Mouse (Mus musculus) WW6 (cell line): ENCODE measurements around the gene Smim12.
A peak's percentile ranks its signal among the peaks of the same experiment; 100 is the strongest.

ENCODE experiments used
- DNase-seq: peaks from one replicate; pipeline ENCODE4 v3.0.0-alpha.2; 2013; ENCODE audit warnings: low read depth, low spot score

The Smim12 gene

GRCm38 (mm10) chr4:127243552-127243951, at the start of gene Smim12:
Smim12 (plus strand) TSS chr4:127243784.
- peak; percentile 89 for DNase-seq

- no peak for DNase-seq
Observed at GRCm38 (mm10) chr4:127194477-127195269, 48.9 kb upstream of the Smim12 start.

DNA sequence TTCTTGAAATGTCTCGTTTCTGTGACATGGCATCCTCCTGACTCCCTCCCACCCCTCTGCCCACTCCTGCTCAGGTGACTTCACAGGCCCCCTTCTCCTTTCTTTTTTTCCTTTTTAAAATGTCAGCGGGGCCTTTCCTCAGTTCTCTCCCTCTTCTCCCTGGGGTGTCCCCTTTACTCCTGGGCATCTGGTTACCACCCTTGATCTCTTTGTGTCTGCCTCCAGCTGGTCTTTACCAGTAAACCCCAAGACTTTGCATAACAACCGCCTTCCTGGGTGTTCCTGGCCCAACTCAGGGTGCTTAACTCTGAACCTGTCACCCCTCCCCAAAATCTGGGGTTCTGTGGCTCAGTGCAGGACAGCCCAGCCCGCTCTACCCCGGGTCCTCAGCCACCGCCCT, 45.0 kb upstream of the Smim12 start:
- DNase-seq, result no peak

DNA sequence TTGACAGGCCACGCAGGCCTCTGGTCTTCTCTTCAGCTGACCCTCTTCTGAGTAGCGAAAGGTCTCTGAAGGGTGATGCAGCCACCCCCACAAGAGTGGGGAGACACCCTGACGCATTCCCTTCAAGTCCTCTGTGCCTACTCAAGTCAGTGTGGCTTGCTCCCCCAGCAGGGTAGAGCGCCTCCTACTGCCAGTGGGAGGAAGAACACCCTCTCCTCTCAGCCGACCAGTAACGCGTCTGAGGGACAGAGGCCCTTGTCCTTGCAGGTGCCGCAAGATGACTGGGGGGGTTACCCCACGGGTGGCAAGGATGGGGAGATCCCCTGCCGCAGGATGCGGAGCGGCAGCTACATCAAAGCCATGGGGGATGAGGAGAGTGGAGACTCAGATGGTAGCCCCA, 44.2 kb upstream of the Smim12 start:
- DNase-seq, result no peak

- DNase-seq, result no peak
Observed at GRCm38 (mm10) chr4:127200164-127200722, 43.3 kb upstream of the Smim12 start.

DNA sequence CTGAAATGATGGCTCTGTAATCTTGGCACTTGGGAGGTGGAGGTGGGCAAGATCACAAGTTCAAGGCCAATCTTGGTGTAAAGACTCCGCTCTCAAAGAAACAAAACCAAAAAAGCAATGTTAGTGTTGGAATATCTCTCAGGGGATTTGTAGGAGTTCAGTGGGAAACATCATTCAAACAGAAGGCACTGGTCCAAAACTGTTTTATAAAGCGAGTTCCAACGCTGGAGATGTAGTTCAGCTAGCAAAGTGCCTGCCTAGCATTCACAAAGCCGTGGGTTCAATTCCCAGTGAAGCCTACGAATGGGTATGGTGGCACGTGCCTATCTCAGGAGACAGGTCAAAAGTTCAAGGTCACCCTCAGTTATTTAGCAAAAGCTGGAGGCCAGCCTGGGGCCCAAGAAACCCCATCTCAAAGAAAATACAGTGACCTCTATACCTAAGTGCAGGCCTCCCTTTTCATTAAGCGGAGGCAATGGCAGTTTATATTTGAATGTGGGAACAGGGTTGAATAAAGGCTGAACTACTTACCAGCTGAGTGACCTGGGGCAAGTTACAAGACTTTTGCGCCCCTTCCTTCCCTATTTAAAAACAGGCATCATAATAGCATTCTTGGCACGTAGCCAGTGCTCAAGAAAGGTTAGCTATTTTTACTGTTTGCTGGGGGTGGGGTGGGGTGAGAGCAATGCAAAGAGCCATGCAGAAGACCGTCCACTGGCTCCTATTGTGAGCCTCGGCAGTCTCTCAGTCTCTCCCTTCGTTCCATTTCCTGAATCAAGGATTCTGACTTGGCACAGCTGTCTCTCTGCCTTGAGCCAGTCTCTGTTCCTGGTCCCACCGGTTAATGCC, 42.6 kb upstream of the Smim12 start:
- no peak for DNase-seq

GRCm38 (mm10) chr4:127203081-127203480, 40.5 kb upstream of the Smim12 start:
- DNase-seq, result no peak

DNA sequence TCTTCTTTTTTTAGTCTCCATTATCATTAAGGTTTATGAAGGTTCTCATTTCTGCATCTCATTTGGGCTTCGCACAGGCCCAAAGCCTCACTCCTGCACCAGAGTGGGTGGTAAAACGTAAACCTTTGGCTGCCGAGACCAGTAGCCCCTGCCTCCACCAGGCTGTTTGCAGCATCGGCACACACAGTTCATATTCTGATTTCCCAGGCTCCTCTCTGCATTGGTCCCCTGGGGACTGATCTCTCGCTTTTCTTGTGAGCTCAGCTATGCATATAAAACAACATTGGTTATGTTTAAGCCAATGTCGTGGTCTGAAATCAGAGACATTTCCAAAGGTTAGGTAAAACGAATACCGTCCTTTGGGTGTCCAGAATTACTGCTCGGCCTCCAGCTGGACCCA, 32.3 kb upstream of the Smim12 start:
- DNase-seq, result no peak

- DNase-seq, result no peak
Observed at GRCm38 (mm10) chr4:127214510-127214909, 29.1 kb upstream of the Smim12 start.

- no peak for DNase-seq
Observed at GRCm38 (mm10) chr4:127215103-127215502, 28.5 kb upstream of the Smim12 start.

DNA sequence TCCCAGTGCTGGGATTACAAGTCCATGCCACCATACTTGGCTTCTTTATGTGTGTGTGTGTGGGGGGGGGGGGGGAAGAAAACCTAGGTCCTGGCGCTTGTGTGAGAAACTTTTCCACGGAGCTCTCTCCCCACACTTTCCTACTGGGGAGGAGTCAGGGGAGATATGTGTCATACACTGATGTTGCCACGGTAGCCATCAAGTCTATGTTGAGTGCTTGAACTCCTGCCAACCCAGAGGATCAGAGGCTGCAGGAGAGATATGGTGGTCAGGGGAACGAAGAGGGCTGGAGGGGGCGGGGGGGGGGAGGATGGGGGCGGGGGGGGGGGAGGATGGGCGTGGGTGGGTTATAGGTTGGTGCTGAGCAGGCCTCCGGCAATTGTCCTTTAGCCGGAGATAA, 27.8 kb upstream of the Smim12 start:
- no peak for DNase-seq

DNA sequence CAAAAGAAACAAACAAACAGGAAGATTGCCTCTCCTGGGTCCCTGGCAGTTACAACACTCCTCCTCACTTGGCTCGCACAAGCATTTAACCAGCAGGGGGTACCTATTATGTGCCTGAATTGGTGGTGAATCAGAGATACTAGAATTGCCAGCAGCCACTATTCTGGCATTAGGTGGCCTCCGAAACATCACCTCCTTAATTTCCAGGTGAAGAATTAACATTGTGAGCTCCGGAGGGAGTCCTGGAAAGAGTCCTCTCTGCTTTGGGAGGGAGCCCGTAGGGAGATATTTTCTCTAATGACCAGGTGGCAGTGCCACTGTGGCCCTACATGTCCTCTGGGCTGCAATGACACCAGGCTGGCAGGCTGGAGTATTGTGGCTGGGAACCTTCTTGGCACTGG, 27.3 kb upstream of the Smim12 start:
- DNase-seq, result no peak

DNA sequence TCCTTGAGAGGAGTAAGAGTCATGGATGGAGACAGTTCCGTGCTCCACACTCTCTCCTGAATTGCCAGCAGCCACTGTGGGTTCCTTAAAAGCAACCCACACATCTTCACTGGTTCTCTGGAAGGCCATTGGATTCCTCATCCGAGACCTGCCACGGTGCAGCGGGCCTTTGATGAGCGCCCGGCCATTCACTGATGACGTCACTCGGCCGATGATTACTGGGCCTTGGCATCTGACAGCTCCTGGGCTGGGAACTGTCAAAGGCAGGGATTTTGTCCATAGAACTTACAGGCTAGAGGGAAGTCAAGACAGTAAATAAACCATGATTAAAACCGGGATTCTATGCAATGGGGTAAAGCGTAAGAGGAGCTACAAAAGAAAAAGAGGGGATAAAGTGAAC, 26.5 kb upstream of the Smim12 start:
- DNase-seq, result no peak

- no peak for DNase-seq
Observed at GRCm38 (mm10) chr4:127223291-127223690, 20.3 kb upstream of the Smim12 start.

DNA sequence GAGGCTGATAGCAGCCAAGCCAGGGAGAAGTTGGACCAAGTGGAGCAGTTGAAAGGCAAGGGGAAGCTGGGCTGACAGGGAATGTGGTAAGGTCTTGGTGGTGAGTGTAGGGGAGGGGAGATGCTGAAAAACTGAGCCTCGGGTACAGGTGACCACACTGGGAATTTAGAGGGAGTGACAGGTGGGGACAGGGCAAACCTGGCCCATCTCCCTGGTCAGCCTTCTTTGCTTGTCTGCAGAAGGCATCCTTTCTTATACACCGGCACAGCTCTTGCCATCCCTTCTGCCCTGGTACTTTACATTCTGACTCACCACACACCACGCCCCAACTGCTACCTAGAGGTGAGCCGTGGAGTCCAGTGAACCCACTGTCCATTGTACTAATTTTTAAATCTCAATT, 19.8 kb upstream of the Smim12 start:
- no peak for DNase-seq

DNA sequence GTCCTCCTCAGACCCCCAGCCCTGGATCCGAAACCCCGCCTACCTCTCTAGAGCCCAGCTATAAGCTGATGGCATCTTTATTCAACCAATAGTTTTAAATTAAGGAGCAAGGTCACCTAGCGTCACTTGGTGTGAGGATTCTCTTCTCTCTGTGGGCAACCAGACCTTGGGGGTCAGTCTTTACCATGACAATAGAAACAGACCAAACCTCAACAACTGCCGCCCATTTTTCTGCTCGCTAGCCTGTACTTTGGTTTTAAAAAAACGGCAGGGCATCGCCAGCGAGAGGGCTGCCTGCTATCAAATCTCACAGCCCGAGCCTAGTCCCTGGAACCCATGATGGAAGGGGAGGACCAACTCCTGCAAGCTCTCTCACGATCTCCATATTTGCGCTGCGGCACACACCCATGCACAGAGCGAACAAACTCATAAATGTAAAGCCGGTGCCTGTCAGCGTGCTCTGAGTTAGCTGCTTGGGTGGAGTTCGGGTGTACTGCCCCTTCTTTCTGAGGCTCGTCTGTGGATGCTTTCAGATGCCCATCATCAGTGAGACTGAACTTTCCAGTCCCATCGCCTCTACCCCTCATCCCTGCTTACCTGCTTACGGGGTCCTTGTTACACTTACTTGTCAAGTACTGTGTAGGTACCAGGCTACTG, 19.0 kb upstream of the Smim12 start:
- no peak for DNase-seq

DNA sequence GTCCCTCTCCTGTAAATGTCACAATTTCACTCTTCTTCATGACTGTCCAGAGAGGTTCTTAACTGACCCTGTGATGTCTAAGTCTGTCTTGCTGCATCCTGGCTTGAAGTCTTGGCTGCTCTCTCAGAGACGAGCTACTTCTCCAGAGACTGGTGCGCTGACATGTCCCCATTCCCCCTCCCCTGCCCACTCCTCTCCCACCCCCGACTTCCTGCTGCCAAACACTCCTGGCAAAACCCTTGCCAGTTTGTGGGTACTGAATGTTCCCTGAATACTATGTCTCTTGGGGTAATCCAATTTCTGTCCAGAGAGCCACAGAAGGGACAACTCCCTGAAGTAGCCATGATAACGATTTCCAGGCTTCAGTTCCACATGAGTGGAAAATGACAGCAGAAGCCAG, 17.5 kb upstream of the Smim12 start:
- DNase-seq, result no peak

DNA sequence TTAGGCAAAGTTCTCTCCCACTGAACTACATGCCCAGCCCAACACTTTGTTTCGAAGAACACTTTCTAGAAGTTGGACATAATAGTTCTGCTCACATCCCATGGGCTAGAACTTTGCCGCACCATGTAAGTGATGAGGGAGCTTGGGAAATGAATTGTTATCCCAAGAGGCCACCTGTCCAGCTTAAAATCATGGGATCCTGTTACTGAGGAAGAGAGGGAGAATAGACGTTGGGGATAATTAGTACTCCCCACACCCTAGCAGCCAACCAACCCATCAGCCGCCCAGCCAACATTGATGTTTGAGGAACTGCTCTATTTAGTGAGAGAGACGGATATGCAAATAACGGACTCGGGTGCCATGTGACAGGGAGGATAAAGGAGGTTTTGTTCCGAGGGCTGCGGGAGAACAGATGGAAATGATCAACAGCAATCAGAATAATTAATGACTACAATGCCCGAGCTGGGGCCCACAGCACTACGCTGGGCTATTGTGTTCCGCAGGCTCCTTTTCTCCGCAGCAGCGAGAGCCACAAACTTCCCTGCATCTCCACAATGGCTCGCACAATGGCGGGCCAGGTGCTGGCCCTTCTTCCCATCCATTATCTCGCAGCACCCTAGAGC, 16.4 kb upstream of the Smim12 start:
- peak; percentile 73 for DNase-seq

GRCm38 (mm10) chr4:127232028-127232427, 11.6 kb upstream of the Smim12 start:
- no peak for DNase-seq

DNA sequence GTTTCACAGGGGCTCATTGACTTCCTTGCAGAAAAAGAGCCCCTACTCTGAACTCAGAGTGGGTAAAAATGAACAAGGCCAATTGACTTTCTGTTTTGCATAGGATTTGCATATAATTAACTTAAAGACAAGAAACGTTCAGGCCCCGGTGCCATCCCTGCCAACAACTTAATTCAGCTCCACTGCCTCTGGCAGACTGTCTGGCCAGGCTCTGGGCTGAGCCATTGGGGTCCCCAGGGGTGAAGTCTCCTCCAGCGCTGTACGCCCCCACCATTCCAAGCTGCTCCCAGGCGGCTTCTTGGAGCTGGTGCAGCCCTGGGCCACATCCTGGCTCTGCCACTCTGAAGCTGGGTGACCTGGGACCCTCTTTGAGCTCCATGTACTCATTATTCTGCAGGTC, 11.0 kb upstream of the Smim12 start:
- DNase-seq, result no peak

- DNase-seq, result no peak
Observed at GRCm38 (mm10) chr4:127233416-127234125, 10.0 kb upstream of the Smim12 start.
